Mouse (Mus musculus) CH12.LX (cell line): ENCODE measurements around the gene Rerg.

ENCODE experiments used
- CTCF ChIP-seq, 2 experiments: IDR thresholded peaks in 1 of 2; conservative IDR thresholded peaks in 1 of 2; 2 replicates each; pipeline ENCODE4 v1.5.1; 2011 to 2012; ENCODE audit warnings: low read depth in 2 of 2, low read length in 2 of 2, improper control_type of control experiment in 1 of 2, inconsistent platforms in 1 of 2, mild to moderate bottlenecking in 1 of 2, moderate library complexity in 1 of 2
- E2F4 ChIP-seq: IDR thresholded peaks from 2 replicates; pipeline ENCODE4 v1.6.1; 2011; ENCODE audit warnings: low read depth, low read length, improper control_type of control experiment; ENCODE audit not compliant: insufficient replicate concordance
- EP300 ChIP-seq: IDR thresholded peaks from 2 replicates; pipeline ENCODE4 v1.6.1; 2011; ENCODE audit warnings: low read length, improper control_type of control experiment
- ETS1 ChIP-seq: conservative IDR thresholded peaks from 2 replicates; pipeline ENCODE4 v1.6.1; 2012; ENCODE audit warnings: low read depth, mild to moderate bottlenecking, inconsistent platforms, low read length, improper control_type of control experiment, moderate library complexity
- HCFC1 ChIP-seq: IDR thresholded peaks from 2 replicates; pipeline ENCODE4 v1.6.1; 2012; ENCODE audit warnings: low read depth, mild to moderate bottlenecking, inconsistent platforms, low read length, improper control_type of control experiment
- IRF4 ChIP-seq: IDR thresholded peaks from 2 replicates; pipeline ENCODE4 v1.6.1; 2014; ENCODE audit warnings: low read depth, mild to moderate bottlenecking, inconsistent platforms, low read length, improper control_type of control experiment
- KAT2A ChIP-seq: IDR thresholded peaks from 2 replicates; pipeline ENCODE4 v1.6.1; 2012; ENCODE audit warnings: low read length, improper control_type of control experiment, inconsistent platforms; ENCODE audit not compliant: insufficient replicate concordance
- MAX ChIP-seq: IDR thresholded peaks from 2 replicates; pipeline ENCODE4 v1.6.1; 2011; ENCODE audit warnings: low read length, improper control_type of control experiment
- NRF1 ChIP-seq: IDR thresholded peaks from 2 replicates; pipeline ENCODE4 v1.6.1; 2014; ENCODE audit warnings: low read depth, mild to moderate bottlenecking, inconsistent platforms, low read length, improper control_type of control experiment, moderate library complexity
- POLR2A ChIP-seq: IDR thresholded peaks from 2 replicates; pipeline ENCODE4 v1.6.1; 2011; ENCODE audit warnings: low read depth, mild to moderate bottlenecking, improper control_type of control experiment, low read length
- SIN3A ChIP-seq: IDR thresholded peaks from 2 replicates; pipeline ENCODE4 v1.6.1; 2012; ENCODE audit warnings: low read length, improper control_type of control experiment, inconsistent platforms
- SMC3 ChIP-seq: IDR thresholded peaks from 2 replicates; pipeline ENCODE4 v1.6.1; 2011; ENCODE audit warnings: low read depth, low read length, improper control_type of control experiment
- USF1 ChIP-seq: IDR thresholded peaks from 2 replicates; pipeline ENCODE4 v1.6.1; 2014; ENCODE audit warnings: low read depth, mild to moderate bottlenecking, inconsistent platforms, low read length, improper control_type of control experiment

DNA sequence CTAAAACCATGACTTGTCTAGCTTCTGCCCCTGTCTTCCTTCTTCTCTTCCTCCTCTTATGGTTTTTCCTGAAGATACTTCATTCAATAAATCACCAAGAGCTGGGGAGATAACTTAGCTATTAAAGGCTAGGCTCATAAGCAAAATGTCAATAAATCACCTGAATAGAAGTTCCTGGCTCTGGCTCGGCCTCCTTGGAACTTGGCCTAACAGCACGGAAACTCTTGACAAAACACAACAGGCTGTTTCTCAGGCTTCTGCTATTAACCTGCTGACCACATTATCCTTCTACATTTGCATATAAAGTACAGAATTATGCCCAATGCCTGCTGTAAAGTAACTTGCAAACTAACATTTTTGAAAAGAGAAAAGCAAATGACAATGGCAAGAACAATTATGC lies 41.1 kb upstream of the Rerg start:
- TF ChIP-seq CTCF (conservative IDR thresholded peaks at IDR 0.05 in 1 of 2, IDR thresholded peaks at IDR 0.05 in 1 of 2; ENCODE audit: low read depth in 2 of 2, low read length in 2 of 2) (no peak), MAX (no peak), HCFC1 (no peak), E2F4 (no peak), IRF4 (no peak), KAT2A (no peak), EP300 (no peak), USF1 (no peak), ETS1 (no peak), SMC3 (no peak), POLR2A (no peak), NRF1 (no peak), SIN3A (no peak)
